Mouse (Mus musculus): ENCODE data around the gene Cct4. TPM values are rescaled to one million over a fixed set of nuclear protein-coding genes. Genes with fewer than 3 reads are reported as not detected.

Gene Cct4
- total RNA-seq (2021) = 100 to 1,000 TPM; 111 to 117 TPM
- long read RNA-seq, experiment 1, transcript Cct4-204 (14 exons, 2,484 nt) = major isoform, 253 of 267 reads
- long read RNA-seq, experiment 1, partial matches to known transcripts = 0 of 267 reads
- long read RNA-seq, experiment 1, other reads (novel, unspliced or antisense) = 13 of 267 reads
- long read RNA-seq, experiment 2, transcript Cct4-204 (14 exons, 2,484 nt) = major isoform, 161 of 173 reads
- long read RNA-seq, experiment 2, partial matches to known transcripts = 4 of 173 reads
- long read RNA-seq, experiment 2, other reads (novel, unspliced or antisense) = 8 of 173 reads

DNA sequence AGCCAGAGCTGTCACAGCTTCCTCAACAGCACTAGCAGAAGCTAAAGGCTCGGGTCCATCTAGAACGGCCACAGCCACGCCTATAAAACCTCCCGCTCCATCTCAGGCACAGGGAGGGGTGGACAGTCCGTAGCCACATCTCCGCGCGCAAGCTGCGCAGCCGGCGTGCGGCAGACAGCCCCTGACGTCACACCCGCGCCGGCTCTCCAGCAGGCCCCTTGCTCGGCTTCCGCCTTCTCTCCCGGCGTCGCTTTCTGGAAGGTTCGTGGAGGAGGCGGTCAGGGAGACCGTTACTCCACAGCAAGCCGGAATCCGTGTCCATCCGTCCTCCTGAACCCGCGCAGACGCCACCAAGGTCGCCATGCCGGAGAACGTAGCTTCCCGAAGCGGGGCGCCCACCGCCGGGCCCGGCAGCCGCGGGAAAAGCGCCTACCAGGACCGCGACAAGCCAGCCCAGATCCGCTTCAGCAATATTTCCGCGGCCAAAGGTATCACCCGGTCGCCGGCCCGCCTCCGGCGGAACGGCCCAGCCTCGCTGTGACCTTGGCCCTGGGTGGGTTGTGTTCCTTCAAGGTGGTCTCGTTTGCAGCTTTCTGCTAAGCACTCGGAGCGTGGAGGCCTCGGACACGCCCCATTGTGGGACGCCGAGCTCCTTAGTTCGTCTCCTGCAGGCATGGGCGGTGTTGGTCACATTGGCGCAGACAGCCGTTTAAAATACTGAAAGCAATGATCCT is at the start of gene Cct4:
TSS of gene Cct4 (plus strand) at position 127 of the 734 bp plus-strand sequence.
- peak; percentile 94 to 95 for DNase-seq (ENCODE audit: low spot score in 2 of 2)

DNA sequence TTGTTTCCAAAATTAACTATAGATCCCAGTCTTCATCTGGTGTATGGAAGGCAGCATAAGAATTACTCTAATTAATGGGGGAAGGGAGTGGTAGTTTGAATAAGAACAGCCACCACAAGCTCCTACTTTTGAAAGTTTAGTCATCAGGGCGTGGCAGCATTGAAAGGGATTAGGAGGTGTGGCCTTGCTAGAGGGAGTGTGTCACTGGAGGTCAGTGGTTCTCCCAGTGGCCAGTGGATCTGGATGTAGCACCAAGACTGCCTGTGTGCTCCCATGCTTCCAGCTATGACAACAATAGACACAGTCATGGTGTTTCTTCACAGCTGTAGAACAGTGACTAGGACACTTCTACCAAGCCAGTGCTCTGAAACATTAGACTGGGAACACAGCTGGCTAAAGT is 41.2 kb upstream of the Cct4 start:
- DNase-seq (ENCODE audit: low spot score in 2 of 2) = no peak

DNA sequence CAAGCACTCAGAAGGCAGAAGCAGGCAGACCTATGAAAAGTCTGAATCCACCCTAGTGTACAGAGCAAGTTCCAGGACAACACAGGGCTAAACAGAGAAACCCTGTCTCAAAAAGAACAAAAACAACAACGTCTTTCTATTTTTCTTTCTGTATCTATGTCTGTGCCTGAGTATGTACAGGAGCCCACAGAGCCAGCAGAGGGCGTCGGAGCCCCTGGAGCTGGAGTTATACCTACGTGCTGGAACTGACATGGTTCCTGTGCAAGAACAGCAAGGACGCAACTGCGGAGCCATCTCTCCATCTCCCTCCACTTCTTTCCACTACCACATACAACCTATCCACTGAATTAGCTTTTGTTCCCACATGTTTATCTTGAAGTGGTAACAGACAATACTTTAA is 40.2 kb upstream of the Cct4 start:
- no peak for DNase-seq (ENCODE audit: low spot score in 2 of 2)

DNA sequence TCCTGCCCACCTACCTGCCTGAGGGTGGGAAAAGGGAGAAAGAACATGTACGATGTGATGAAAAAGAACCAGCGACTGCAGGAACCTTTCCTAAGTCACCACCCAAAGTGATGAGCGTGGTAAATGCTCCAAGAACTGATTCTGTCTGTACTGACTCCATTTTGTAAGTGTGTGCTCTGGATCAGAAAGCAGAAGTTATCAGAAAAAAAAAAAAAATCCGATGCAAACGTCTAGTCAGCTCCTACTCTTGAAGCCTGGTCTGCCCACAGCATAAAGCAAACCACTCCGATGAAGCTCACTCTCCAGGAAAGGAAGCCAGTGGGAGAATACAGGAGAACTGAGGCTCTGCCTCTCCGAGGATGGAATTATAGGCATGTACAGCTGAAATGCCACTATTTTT is 37.7 kb upstream of the Cct4 start:
- no peak for DNase-seq (ENCODE audit: low spot score in 2 of 2)

DNA sequence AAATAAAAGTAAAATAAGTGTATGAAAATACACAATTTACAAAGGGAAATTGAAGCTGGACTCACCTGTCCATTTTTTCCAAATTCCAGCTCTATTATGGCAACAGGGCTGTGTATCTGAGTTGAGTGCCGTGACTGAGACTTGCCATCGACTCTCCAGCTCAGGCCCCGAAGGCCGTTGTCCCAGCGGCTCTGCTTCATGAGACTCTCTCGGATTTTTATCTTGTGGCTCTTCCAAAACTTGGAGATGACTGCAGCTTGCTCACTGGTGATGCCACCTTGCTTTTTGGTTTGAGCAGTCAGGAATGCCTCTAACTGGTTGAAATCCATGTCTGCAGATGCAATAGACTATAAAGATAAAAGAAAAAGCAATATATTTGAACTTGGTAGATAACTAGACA is 34.0 kb upstream of the Cct4 start:
- no peak for DNase-seq (ENCODE audit: low spot score in 2 of 2)

DNA sequence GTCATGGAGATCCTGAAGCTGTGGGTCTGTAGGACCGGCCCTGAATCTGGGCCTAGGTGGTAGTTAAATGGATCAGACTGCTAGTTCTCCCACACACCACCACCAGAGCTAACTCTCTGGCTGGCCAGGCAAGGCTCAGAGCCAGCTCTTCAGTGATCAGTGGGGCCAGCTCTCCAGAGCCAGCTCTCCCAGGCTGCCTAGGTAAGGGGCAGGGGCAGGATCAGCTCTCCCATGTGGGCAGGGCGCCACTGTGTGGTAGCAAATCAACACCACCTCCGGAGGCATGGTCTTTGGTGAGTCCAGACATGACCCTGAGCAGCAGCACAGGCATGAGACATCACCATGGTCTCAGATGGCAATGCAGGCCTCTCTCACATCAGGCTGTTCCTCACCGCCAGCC is 33.5 kb upstream of the Cct4 start:
- DNase-seq (ENCODE audit: low spot score in 2 of 2) = no peak

DNA sequence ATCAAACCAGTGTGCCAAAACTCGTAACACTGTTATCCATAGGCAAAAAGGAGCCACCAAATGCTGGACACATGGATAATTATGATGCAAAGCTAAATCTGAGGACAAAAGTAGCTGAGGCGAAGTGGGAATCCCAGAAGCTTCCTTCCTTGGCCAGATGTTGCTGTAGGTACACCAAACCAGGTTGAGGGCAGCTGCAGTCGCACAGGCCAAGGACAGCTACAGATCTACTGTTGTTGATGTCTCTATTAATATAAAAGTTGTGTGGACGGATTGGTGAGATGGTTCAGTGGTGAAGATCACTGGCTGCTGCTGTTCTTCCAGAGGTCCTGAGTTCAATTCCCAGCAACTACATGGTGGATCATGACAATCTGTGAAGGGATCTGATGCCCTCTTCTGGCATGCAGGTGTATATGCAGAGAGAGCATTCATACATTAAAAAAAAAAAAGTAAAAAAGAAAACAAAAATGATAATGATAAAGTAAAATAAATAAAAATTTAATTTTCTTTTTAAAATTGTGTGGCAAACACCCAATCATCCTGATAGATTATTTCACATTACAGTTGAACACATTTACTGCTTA is 32.4 kb upstream of the Cct4 start:
- DNase-seq (ENCODE audit: low spot score in 2 of 2) = no peak

DNA sequence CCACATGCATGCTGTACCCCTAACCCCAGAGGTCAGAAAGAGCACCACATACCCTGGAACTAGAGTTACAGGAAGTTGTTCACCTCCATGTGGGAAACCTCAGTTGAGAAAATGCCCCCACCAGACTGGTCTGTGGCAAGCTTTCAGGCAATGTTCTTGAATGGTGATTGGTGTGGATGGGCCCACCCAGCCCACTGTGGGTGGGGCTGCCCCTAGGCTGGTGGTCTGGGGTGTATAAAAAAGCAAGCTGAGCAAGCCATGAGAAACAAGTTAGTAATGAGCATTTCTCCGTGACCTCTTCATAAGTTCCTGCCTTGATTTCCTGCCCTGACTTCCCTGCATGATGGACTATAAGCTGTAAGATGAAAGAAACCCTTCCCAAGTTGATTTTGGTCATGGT is 28.2 kb upstream of the Cct4 start:
- no peak for DNase-seq (ENCODE audit: low spot score in 2 of 2)

DNA sequence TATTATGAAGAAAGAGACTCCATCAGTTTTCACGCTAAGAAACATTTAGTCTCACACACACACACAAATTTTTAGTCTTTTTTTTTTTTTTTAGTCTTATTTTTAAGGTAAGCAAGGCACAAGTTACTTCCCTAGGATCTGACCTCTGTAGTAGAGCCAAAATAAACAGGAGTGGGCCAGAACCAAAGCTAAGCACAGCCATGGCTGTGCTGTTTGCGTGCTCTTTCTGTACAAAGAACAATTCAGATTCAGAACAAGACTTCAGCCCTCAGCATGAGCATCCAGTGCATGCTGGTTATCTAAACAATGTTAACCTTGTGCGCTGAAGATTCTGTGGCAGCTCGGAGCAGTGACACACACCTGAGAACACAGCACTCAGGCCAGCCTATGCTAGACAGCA is 25.9 kb upstream of the Cct4 start:
- no peak for DNase-seq (ENCODE audit: low spot score in 2 of 2)

DNA sequence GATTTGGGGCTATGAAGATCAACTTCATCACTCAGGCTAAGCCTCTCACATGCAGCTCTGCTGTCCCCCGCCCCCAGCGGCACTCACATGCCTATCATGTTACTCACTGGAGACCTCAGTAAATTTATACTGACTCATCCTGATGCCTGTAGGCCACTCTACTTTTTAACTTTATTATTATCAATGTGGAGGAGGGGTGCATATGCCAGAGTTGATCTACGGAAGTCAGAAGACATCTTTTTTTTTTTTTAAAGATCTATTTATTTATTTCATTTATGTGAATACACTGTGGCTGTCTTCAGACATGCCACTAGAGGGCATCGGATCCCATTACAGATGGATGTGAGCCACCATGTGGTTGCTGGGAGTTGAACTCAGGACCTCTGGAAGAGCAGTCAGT is 24.8 kb upstream of the Cct4 start:
- no peak for DNase-seq (ENCODE audit: low spot score in 2 of 2)

DNA sequence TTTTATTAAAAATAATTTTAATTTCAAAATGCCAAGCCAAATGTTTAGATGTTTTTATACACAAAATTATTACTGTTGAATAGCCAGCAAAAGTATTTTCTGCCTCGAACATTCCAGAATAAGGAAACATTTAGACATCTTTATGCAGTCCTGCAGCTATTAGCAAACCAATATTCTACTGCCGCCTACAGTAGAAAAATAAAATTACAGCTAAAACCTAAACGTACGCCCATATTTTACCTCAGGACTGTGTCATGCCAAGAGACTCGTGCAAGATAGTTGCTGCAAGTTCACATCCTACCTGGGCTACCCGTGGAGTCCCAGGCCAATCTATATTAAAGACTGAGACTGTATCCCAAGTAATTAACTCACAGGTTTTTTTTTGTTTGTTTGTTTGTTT is 20.8 kb upstream of the Cct4 start:
- DNase-seq (ENCODE audit: low spot score in 2 of 2) = no peak

DNA sequence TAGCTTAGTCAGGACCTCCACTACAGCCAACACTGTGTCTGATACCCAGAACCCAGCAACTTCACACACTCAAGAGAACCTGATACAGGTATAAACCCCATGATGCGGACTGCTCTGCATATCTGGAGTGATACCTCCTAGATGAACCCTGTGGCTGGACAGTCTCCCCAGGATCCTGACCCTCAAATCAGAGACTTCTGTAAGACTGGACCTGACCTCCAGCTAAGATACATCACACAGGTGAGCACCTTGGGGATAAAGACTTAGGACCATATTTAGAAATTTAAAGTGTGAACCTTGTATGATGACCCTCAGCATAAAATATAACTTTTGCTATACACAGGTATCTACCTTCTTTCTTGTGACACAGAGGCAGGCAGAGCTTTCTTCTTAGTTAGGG is 19.8 kb upstream of the Cct4 start:
- DNase-seq (ENCODE audit: low spot score in 2 of 2) = no peak

DNA sequence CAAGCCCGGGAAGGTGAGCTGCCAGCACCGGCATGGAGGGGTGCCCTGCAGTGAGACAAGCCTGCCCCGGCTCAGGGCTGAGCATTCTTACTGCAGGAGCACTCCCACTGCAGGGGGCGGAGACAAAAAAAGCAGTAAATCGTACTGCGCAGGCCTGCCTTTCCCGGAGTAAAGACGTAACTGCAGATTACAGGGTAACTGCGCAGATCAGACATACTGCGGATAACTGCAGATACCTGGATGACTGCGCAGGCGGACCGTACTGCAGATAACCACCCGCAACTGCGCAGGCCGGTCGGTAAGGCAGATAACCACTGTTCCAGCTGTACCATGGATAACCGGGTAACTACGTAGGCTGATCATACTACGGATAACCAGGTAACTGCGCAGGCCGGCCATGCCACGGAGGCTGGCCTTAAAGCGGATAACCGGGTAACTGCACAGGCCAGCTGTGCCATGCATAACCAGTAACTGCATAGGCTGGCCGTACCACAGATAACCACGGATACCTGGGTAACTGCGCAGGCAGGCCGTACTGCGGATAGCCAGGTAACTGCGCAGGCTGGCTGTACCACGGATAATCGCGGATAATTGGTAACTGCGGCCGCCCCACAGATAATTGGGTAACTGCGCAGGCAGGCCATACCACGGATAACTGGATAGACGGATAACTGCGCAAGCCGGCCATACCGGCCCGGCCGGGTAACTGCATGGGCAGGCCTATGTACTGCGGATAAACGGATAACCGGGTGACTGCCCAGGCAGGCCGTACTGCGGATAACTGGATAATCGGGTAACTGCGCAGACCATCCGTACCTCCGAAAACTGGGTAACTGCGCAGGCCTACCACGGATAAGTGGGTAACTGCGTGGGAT is 18.2 kb upstream of the Cct4 start, which contains the start of gene Zrsr1:
TSS of gene Zrsr1 (plus strand) at position 171 of the 875 bp plus-strand sequence.
- peak; percentile 73 to 76 for DNase-seq (ENCODE audit: low spot score in 2 of 2)

DNA sequence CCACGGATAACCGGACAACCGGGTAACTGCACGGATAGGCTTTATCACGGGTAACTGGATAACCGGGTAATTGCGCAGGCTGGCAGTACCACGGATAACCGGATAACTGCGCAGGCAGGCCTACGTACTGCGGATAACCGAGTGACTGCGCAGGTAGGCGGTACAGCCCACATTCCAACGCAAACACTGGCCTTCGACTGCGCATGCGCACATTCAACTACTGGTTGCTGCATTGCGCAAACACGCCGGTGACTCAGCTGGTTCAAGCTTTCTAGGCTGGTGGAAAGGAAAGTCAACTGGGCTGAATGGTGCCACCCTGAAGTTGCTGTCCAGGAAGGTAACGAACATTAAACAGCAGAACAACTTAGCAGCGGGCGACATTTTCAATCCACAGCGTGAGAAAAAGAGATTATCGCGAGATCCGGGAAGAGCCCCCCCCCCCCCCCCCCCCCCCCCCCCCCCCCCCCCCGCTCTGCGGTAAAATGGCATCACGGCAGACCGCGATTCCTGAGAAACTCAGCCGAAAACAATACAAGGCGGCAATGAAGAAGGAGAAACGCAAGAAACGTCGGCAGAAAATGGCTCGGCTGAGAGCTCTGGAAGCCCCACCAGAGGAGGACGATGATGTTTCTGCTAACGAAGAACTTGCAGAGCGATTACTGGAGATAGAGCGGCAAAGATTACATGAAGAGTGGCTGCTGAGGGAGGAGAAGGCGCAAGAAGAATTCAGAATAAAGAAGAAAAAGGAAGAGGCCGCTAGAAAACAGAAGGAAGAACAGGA is 17.4 kb upstream of the Cct4 start:
- peak; percentile 81 to 86 for DNase-seq (ENCODE audit: low spot score in 2 of 2)

DNA sequence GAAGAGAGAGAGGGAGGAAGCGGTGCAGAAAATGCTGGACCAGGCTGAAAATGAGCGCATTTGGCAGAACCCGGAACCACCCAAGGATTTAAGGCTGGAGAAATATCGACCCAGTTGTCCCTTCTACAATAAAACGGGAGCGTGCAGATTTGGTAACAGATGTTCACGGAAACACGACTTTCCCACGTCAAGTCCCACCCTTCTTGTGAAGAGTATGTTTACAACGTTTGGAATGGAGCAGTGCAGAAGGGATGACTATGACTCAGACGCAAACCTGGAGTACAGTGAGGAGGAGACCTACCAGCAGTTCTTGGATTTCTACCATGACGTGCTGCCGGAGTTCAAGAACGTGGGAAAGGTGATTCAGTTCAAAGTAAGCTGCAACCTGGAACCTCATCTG is 16.7 kb upstream of the Cct4 start:
- peak in 1 of 2 experiments; percentile 23 for DNase-seq (ENCODE audit: low spot score in 2 of 2)

DNA sequence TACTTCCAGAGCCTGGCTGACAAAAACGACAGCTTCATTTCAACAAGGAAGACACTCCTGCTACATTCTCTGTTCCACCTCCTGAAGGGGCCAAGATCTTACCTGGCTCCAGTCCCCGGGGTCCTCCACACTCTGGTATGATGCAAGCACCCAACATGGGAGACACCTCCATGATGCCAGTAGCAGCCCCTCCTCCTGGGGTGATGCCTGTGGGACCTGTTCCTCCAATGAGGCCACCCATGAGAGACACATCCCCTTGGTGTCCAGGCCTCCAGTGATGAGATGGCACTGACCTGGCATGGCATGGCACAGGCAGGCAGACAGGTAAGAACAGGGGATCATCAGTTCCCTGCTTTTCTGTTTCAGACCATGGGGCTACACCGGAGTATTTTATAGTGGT is 12.1 kb upstream of the Cct4 start:
- no peak for DNase-seq (ENCODE audit: low spot score in 2 of 2)

DNA sequence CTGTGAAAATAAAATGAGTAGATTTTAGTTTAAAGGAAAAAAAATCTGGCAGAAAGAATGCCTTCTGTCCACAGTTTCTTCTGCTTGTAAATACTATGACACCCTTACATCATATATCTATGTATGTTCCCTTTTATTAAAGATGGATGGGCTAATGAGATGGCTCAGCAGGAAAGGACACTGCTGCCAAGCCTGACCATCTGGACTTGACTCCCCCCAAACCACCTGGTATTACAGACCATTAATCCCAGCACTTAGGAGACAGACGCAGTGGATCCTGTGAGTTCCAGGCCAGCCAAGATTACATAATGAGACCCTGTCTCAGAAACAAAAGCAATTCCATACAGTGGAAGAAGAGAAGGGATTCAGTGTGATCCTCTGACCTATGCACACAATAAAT is 11.6 kb upstream of the Cct4 start:
- DNase-seq (ENCODE audit: low spot score in 2 of 2) = no peak

DNA sequence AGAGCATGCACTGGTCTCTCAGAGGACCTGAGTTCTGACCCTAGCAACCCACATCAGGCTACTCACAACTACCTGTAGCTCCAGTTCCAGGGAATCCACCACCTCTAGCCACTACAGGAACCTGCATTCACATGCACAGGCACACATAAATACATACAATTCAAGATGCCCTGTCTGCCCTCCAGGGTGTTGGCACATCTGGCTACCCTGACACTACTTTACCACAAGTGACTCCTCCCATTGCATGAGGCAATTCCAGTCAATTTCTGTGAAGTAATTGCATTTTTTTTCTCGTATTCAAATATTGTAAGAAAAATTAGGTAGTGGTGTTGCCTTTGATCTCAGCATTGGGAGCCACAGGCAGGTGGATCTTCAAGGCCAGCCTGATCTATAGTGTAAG is 11.1 kb upstream of the Cct4 start:
- no peak for DNase-seq (ENCODE audit: low spot score in 2 of 2)

DNA sequence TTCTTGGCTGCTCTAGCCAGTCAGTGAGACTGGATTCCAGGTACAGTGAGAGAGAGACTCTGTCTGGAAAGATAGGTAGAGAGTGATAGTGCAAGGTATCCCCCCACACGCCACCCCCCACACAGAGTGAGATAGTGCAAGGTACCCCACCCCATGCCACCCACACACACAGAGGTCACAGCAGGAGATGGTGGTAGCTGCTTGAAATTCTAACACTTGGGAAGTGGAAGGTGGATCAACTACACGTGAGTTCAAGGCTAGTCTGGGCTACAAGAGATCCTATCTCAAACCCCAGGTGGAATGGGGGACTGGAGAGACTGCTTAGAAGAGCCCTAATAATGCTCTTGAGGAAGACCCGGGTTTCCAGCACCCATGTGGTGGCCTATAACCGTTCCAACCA is 9.3 kb upstream of the Cct4 start:
- no peak for DNase-seq (ENCODE audit: low spot score in 2 of 2)

DNA sequence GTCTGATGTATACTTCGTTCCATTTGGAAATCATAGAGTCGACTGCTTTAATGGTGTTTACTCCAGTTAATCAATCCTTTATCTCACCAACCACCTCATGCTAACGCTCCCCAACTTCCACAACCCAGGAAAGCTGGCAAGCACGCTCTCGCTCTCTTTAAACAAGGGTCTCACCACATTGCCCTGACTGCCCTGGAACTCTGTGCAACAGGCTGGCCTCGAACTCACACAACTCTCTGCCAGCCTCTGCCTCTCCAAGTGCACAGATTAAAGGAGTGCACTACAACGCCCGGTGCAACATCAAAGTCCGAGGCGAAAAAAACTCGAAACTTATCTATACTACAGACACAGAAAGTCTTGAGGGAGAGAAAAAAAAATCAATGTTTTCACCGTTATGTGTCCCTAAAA is 8.8 kb upstream of the Cct4 start:
- DNase-seq (ENCODE audit: low spot score in 2 of 2) = no peak

Data from left cerebral cortex, adult 18-20 months (tissue).